Mouse (Mus musculus) ES-CJ7 (cell line): ENCODE data around the gene Dnah10.

Experiments
- DNase-seq: peaks from one replicate; pipeline ENCODE4 v3.0.0; 2011; ENCODE audit warnings: low read depth, low spot score

Gene Dnah10

DNA sequence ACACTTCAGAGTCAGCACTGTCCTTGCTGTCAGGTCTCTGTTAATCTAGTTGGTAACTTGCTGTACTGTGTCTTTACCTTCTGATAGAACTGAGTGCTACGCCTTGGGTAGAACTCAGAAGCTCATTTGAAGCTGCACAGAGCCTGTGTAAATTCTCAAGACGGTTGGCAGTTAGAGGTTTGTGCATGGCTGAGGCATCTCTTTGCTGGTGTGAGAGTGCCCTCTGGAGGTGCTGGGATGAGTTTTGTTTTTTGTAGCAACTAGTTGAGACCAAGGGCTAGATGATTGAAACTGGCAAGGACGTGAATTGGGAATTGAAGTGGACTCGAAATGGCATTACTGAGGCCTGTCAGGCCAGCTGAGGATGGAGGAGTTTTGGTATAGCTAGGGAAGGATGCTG is 144.1 kb downstream of the Dnah10 start:
- peak; percentile 52 for DNase-seq

DNA sequence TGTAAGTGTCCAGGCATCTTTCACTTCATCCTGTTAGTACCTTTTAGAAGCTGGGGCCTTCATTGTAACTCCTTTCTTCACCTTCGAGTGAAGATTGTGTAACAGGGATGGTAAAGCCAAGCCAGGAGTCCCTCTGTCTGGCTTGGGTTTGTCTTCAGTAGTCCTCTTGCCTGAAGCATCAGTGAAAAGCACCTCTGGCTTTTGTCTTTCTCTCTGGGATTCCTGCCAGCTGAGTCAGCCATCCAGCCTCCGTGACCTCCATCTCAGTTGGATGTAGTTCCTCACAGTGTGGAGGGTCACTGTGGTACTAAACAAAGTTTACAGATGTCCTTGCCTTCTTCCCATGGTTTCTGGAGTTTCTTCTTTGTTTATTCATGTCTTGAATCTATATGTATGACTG is 147.1 kb downstream of the Dnah10 start:
- DNase-seq: no peak

DNA sequence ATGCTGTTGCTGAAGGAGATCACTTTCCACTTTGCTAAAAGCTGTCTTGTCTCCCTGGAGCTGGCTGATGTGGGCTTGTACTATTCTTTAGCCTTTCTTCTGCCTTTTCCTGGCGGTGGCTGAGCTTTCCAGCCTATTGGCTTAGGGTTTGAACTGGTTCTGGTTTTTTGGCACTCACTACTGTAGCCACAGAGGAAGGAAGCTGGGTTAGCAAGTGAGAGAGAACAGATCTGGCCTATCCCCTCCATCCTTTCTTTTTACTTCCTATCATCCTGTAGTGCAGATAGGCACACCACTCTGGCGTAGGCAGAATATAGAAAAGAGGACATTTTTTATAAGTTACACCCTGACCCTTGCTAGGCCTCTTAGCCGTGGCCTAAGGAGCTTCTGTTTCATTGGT is 148.2 kb downstream of the Dnah10 start:
- no peak for DNase-seq

DNA sequence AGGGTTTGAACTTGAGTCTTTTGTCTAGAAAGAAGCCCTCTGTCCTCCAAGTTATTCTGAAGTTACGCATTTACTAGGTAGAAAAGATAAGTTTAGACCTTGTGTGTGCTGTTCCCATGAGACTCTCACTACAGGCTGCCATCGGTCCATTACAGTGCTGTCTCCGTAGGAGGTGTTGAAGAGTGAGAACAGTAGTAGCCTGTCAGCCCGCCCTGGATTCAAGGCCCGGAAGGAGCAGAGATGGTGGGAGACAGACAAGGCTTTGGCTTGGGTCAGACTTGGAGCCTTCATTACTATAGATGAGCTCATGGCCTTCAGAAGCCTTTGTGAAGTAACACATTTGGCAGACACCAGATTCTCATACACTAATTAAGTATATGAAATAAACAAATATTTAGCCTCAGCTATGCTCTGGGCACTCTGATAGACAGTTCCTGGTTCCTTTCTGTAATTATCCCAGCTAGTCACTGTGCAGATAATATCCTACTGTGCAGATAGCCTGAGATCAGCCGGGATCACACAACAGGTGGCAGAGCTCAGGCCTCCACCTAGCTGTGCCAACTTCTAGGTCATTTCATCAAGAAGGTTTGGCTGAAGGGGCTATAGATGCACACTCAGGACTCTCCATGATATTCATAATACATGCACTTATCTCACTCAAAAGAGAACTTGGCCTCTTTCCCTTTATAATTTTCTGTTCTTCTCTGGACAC is 149.2 kb downstream of the Dnah10 start:
- DNase-seq: no peak

DNA sequence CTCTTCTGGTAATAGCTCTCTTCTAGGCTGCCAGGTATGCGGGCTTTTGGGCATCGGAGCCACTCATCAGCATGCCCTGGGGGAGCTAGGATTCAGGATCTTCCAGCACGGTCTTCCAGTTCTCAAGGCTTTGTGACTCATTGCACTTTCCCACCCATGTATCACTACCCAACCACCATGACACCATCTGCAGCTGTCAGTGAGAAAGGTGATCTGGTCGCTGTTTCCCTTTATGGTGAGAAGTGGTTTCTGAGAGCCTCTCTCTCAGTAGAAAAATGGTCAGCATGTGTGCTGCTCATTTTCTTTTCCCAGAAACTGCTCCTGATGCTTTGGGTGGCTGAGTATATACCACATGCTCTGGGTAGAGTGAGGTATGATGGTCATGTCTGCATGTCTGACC is 154.4 kb downstream of the Dnah10 start:
- DNase-seq: no peak

DNA sequence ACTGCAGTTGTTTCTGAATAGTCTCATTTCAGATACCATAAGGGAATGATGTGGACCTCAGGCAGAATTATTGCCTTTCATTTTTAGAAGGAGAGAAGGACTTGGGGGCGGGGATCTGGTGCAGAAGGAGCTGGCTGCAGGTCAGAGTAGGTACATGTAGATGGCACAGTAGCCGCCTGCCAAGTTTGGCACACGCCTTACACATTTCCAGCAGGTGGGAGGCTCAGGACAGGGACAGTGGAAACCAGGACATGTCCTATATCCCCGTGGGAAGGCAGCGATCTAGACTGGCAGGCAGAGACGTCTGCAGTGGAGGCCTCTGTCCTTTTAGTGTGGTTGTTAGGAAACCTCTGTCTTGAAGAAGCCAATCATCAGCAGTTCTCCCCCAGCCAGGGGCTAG is 154.9 kb downstream of the Dnah10 start:
- DNase-seq: no peak

DNA sequence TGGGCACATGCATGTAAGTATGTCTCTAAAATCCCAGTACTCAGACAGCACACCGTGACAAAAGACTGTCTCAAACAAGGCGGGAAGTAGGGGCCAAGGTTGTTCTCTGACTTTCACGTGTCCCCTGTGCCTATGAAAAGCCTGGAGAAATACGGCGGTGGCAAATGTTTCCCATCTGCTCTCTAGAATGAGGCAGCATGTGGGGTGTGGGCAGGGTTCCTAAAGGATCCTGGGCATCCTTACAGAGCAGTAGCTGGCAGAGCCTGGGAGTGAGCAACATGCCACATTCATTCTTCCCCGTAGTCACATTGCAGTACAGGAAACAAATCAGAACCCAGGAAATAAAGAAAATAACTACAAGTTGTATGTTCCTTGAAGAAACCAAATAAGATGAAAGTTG is 159.0 kb downstream of the Dnah10 start:
- DNase-seq: no peak
